Mouse (Mus musculus): ENCODE measurements at regions not wholly inside any gene's neighbourhood (a gene's known extent, or its start where the extent isn't known, plus 50 kb on each side); places are given as distances from the start of the nearest gene placed in this dataset.

DNA sequence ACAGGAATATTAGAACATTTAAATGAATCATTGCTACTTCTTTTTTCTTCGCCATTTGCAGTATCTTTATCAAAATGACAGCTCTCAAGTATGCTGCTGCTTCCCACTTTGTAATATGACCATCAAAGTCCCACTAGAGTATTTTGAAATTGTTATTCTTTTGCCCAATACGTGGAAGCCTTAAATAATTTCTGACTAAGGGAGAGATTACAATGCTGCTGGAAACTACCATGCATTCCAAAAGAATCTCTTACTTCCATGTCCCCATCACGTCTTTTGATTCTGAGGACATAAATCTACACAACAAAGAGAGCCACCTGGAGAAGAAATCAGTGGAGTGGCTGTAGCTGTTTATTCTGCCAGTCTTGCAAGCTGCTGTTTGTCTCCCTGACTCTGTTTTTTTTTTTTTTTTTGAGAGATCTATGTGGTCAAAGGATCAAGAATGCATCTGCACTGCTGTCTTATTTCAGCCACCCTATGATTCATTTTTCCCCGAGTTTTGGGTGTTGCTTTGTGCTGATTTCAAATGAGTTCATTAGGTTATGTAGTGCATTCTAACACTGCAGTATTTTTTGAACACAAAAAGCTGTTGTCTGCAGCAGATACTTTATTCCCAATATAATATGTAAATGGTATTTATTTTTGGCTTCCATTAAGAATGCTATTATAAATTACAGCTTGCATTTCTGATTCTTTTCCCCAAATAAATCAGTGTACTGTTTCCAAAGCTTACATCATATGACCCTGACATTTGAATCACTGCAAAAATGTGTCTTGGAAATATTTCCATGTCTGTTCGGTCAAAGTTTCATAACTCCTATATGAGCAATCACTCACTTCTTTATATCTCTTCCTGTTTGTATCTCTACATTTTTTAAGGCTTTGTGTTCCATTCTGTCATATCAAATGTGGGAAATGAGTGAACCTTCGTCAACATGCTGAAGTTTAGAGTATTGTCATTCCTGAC is 53.1 kb upstream of the Trim52 start:
- no peak overlapping the region for H3K27ac ChIP-seq (ENCODE audit: insufficient read depth, low read depth, low read length, poor library complexity, severe bottlenecking)
- in situ Hi-C loops (cut with MboI; ENCODE audit: low sequenced_read_pairs in 2 of 2, unreplicated experiment in 2 of 2): no loop called here
- no peak overlapping the region for H3K4me3 ChIP-seq (ENCODE audit: insufficient read depth in 1 of 2, low read depth in 1 of 2, low read length in 2 of 2, poor library complexity in 1 of 2, severe bottlenecking in 1 of 2)
- no peaks in the 10 kb centered on the region for H3K36me3 ChIP-seq (ENCODE audit: control insufficient read depth, insufficient read depth, low read length, poor library complexity, severe bottlenecking)
- H3K9me3 ChIP-seq (ENCODE audit: control insufficient read depth, insufficient read depth, low read depth, low read length): no peaks in the 10 kb centered on the region
- no peak overlapping the region for H3K9ac ChIP-seq (ENCODE audit: insufficient read depth, low read depth, low read length, poor library complexity, severe bottlenecking)
- DNase-seq (ENCODE audit: low read depth, low spot score): no peak
- no peaks in the 10 kb centered on the region for H3K4me1 ChIP-seq (ENCODE audit: control insufficient read depth in 2 of 2, insufficient read depth in 2 of 2, low read length in 2 of 2, poor library complexity in 1 of 2)
- TF ChIP-seq ZNF384 (IDR thresholded peaks at IDR 0.05; ENCODE audit: low read depth, low read length) (peak; percentile 86), CHD2 (IDR thresholded peaks at IDR 0.05; ENCODE audit: low read depth, low read length) (no peak)
